Mouse (Mus musculus) MEL (cell line): ENCODE measurements around the gene Iqgap3. TPM values are rescaled to one million over a fixed set of nuclear protein-coding genes. Genes with fewer than 3 reads are reported as not detected.

Experiments
- DNase-seq: peaks from one replicate; pipeline ENCODE4 v3.0.0; 2011; ENCODE audit warnings: low read depth, low spot score
- H3K27ac ChIP-seq: 2 replicates; pipeline ENCODE4 v1.5.1; 2012; ENCODE audit warnings: low read depth, mild to moderate bottlenecking, control low read depth, low read length, moderate library complexity; ENCODE audit not compliant: control insufficient read depth
- H3K27me3 ChIP-seq, 2 experiments: fragments of 150-350 bp in 1 of 2; sonication (generic) in 1 of 2; 2 replicates each; pipeline ENCODE4 v1.6.1; 2012; ENCODE audit warnings: low read length in 2 of 2, mild to moderate bottlenecking in 2 of 2, improper control_type of control experiment in 1 of 2, moderate library complexity in 1 of 2; ENCODE audit not compliant: insufficient read depth in 2 of 2, control insufficient read depth in 1 of 2
- H3K36me3 ChIP-seq, 2 experiments: 2 replicates each; pipeline ENCODE4 v1.6.1; 2012 to 2014; ENCODE audit warnings: low read length in 2 of 2, improper control_type of control experiment in 1 of 2, inconsistent platforms in 1 of 2, mild to moderate bottlenecking in 1 of 2; ENCODE audit not compliant: insufficient read depth in 2 of 2, control insufficient read depth in 1 of 2
- H3K4me1 ChIP-seq, 2 experiments: fragments of 150-350 bp in 1 of 2; sonication (generic) in 1 of 2; 2 replicates each; pipeline ENCODE4 v1.6.1; 2012; ENCODE audit warnings: low read length in 2 of 2, improper control_type of control experiment in 1 of 2, mild to moderate bottlenecking in 1 of 2; ENCODE audit not compliant: insufficient read depth in 2 of 2, control insufficient read depth in 1 of 2
- H3K4me3 ChIP-seq, 2 experiments: fragments of 150-350 bp in 1 of 2; sonication (generic) in 1 of 2; 2 replicates each; pipeline ENCODE4 v1.5.1; 2012; ENCODE audit warnings: low read depth in 2 of 2, low read length in 2 of 2, mild to moderate bottlenecking in 2 of 2, moderate library complexity in 2 of 2, control low read depth in 1 of 2, improper control_type of control experiment in 1 of 2; ENCODE audit not compliant: control insufficient read depth in 1 of 2, insufficient read depth in 1 of 2
- H3K79me2 ChIP-seq: 2 replicates; pipeline ENCODE4 v1.6.1; 2012; ENCODE audit warnings: mild to moderate bottlenecking, low read length, moderate library complexity; ENCODE audit not compliant: control insufficient read depth, poor library complexity, insufficient read depth
- H3K9ac ChIP-seq: 2 replicates; pipeline ENCODE4 v1.6.1; 2012; ENCODE audit warnings: low read depth, mild to moderate bottlenecking, control low read depth, low read length, moderate library complexity; ENCODE audit not compliant: control insufficient read depth, poor library complexity, severe bottlenecking
- H3K9me3 ChIP-seq: fragments of 150-350 bp; sonication (generic); replicated peaks from 2 replicates; pipeline ENCODE4 v1.6.1; 2012; ENCODE audit warnings: mild to moderate bottlenecking, low read length, improper control_type of control experiment, moderate library complexity; ENCODE audit not compliant: insufficient read depth
- CHD1 ChIP-seq: IDR thresholded peaks from 2 replicates; pipeline ENCODE4 v1.6.1; 2012; ENCODE audit warnings: low read depth, mild to moderate bottlenecking, inconsistent platforms, low read length, improper control_type of control experiment
- GABPA ChIP-seq: IDR thresholded peaks from 2 replicates; pipeline ENCODE4 v1.6.1; 2012; ENCODE audit warnings: low read depth, mild to moderate bottlenecking, inconsistent platforms, low read length, improper control_type of control experiment, moderate library complexity
- HCFC1 ChIP-seq: IDR thresholded peaks from 2 replicates; pipeline ENCODE4 v1.6.1; 2012; ENCODE audit warnings: low read depth, mild to moderate bottlenecking, inconsistent platforms, low read length, improper control_type of control experiment, moderate library complexity
- JUND ChIP-seq: IDR thresholded peaks from 2 replicates; pipeline ENCODE4 v1.6.1; 2011; ENCODE audit warnings: low read depth, mild to moderate bottlenecking, improper control_type of control experiment, low read length
- MAZ ChIP-seq: IDR thresholded peaks from 2 replicates; pipeline ENCODE4 v1.6.1; 2012; ENCODE audit warnings: low read depth, mild to moderate bottlenecking, inconsistent platforms, low read length, improper control_type of control experiment
- MEF2A ChIP-seq: IDR thresholded peaks from 2 replicates; pipeline ENCODE4 v1.6.1; 2014; ENCODE audit warnings: low read depth, mild to moderate bottlenecking, inconsistent platforms, low read length, improper control_type of control experiment; ENCODE audit not compliant: poor library complexity, insufficient replicate concordance, severe bottlenecking; ENCODE audit errors: extremely low read depth
- MYB ChIP-seq: IDR thresholded peaks from 2 replicates; pipeline ENCODE4 v1.6.1; 2011; ENCODE audit warnings: mild to moderate bottlenecking, low read depth, low read length, improper control_type of control experiment
- POLR2AphosphoS5 ChIP-seq: IDR thresholded peaks from 2 replicates; pipeline ENCODE4 v1.6.1; 2012; ENCODE audit warnings: low read depth, borderline replicate concordance, mild to moderate bottlenecking, inconsistent platforms, low read length, moderate library complexity, mixed read lengths
- TBP ChIP-seq: IDR thresholded peaks from 2 replicates; pipeline ENCODE4 v1.8.0; 2011; ENCODE audit warnings: low read depth, low read length, improper control_type of control experiment
- TCF12 ChIP-seq: IDR thresholded peaks from 2 replicates; pipeline ENCODE4 v1.6.1; 2014; ENCODE audit warnings: low read depth, mild to moderate bottlenecking, inconsistent platforms, low read length, improper control_type of control experiment, moderate library complexity
- UBTF ChIP-seq: IDR thresholded peaks from 2 replicates; pipeline ENCODE4 v1.6.1; 2012; ENCODE audit warnings: low read depth, mild to moderate bottlenecking, inconsistent platforms, low read length, improper control_type of control experiment, moderate library complexity, borderline replicate concordance; ENCODE audit not compliant: insufficient read depth
- USF1 ChIP-seq: IDR thresholded peaks from 2 replicates; pipeline ENCODE4 v1.6.1; 2014; ENCODE audit warnings: low read depth, mild to moderate bottlenecking, inconsistent platforms, low read length, improper control_type of control experiment, moderate library complexity
- ZMIZ1 ChIP-seq: IDR thresholded peaks from 2 replicates; pipeline ENCODE4 v1.6.1; 2012; ENCODE audit warnings: low read depth, mild to moderate bottlenecking, inconsistent platforms, low read length, improper control_type of control experiment, moderate library complexity
- polyA plus RNA-seq, 2 experiments: library from polyadenylated mRNA; stranded (reverse) in 1 of 2; unstranded in 1 of 2; fragments of >175 nt in 1 of 2; fragments of >200 nt in 1 of 2; gene quantifications; 2 replicates each; pipeline versions ENCODE4 v1.2.1 to v1.2.4; 2012; ENCODE audit warnings: low replicate concordance in 2 of 2, low read depth in 1 of 2; ENCODE audit not compliant: insufficient read length in 2 of 2, insufficient read depth in 1 of 2, missing spikeins in 1 of 2
- total RNA-seq: library from RNA; depleted of rRNA; stranded (reverse); fragments of 300-350 nt; gene quantifications from 2 replicates; pipeline ENCODE4 v1.2.3, GENCODE M21; 2012

The Iqgap3 gene
- total and polyA plus RNA-seq, 3 experiments: 21.1 to 42.5 TPM; not detected in 1

- TF ChIP-seq JUND: no peak
- TF ChIP-seq MYB: no peak
- TF ChIP-seq UBTF: no peak
- TF ChIP-seq USF1: peak; percentile 31
Measured at GRCm38 (mm10) chr3:88139243-88140177, 57.7 kb downstream of the Iqgap3 start (continued).

GRCm38 (mm10) chr3:88140178-88140902, 58.6 kb downstream of the Iqgap3 start:
- H3K27ac ChIP-seq: peak overlapping the region; percentile 97
- H3K9ac ChIP-seq: peak overlapping the region; percentile 77
- peak; percentile 43 for DNase-seq
- H3K27me3 ChIP-seq: no peaks in the 10 kb centered on the region
- TF ChIP-seq ZMIZ1 (no peak), TCF12 (no peak), MEF2A (no peak), UBTF (no peak), MAZ (no peak), TBP (no peak; the same call in 1 of the 2 replicates), POLR2AphosphoS5 (no peak)
- peaks cover 0 to 29% of the 10 kb centered on the region in 2 experiments; a peak in 2 of 4 replicates for H3K36me3 ChIP-seq
- peaks cover 40% of the 10 kb centered on the region for H3K79me2 ChIP-seq
- peak overlapping the region; percentile 53 to 62 for H3K4me3 ChIP-seq
- H3K4me1 ChIP-seq: peaks cover 19 to 42% of the 10 kb centered on the region in 2 experiments
- no peaks in the 10 kb centered on the region for H3K9me3 ChIP-seq

DNA sequence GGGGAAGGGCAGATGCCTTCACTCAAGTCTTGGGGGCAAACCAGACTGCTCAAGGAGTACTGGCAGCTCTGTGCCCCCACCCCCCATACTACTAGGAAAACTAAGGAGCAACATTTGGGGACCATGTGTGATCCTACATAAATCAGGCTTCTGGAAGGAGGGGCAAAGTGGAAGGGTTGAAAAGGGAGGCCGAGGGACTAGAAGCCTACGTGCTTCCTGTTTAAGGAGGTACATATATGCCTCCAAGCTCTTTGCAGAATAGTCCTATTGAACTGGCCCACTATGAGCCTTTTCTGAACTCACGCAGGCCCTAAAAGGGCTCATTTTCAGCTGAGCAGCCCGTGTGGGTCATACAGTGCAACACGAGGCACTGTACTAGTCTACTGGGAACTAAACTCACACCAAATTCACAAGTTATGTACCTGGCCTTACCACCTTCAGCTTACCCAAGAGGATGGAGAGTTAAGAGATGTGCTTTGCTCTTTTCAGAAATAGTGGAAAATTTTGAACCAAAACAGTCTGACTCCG, 59.2 kb downstream of the Iqgap3 start:
- H3K4me3 ChIP-seq: peak overlapping the region; percentile 53 to 58

More for the DNA sequence above, 59.2 kb downstream of the Iqgap3 start:
- TF ChIP-seq CHD1 (no peak), HCFC1 (peak; percentile 44; the same call in 1 of the 2 replicates), MAZ (0 out of 2 replicates have a peak, but pooled peaks have one; percentile 38), TBP (peak; percentile 43; the same call in 1 of the 2 replicates), GABPA (no peak)
- peaks cover 24 to 48% of the 10 kb centered on the region in 2 experiments for H3K4me1 ChIP-seq
- peak overlapping the region; percentile 77 for H3K9ac ChIP-seq
- peaks cover 46% of the 10 kb centered on the region for H3K79me2 ChIP-seq
- no peaks in the 10 kb centered on the region for H3K27me3 ChIP-seq
- H3K9me3 ChIP-seq: no peaks in the 10 kb centered on the region
- peaks cover 0 to 35% of the 10 kb centered on the region in 2 experiments; a peak in 2 of 4 replicates for H3K36me3 ChIP-seq
- peak; percentile 77 for DNase-seq
- H3K27ac ChIP-seq: peak overlapping the region; percentile 97
